Mouse (Mus musculus): ENCODE measurements around the gene Mymk. TPM values are rescaled to one million over a fixed set of nuclear protein-coding genes. Genes with fewer than 3 reads are reported as not detected.

Gene Mymk
- polyA plus RNA-seq, 1 experiment from 2014 or later, result 1.1 TPM

GRCm38 (mm10) chr2:27038596-27038995 lies 33.4 kb downstream of the Mymk start:
- DNase-seq (ENCODE audit: low spot score), result peak; percentile 79

GRCm38 (mm10) chr2:27037008-27037407 lies 35.0 kb downstream of the Mymk start:
- no peak for DNase-seq (ENCODE audit: low spot score)

GRCm38 (mm10) chr2:27036003-27036402 lies 36.0 kb downstream of the Mymk start:
- no peak for DNase-seq (ENCODE audit: low spot score)

- DNase-seq (ENCODE audit: low spot score), result no peak
These were observed 39.6 kb downstream of the Mymk start for GRCm38 (mm10) chr2:27032361-27032760.

- no peak for DNase-seq (ENCODE audit: low spot score)
These were observed 43.5 kb downstream of the Mymk start for GRCm38 (mm10) chr2:27028437-27029015.

- DNase-seq (ENCODE audit: low spot score), result peak; percentile 87
These were observed 44.2 kb downstream of the Mymk start, which contains the start of gene Slc2a6 for GRCm38 (mm10) chr2:27027618-27028436. Slc2a6 (minus strand) TSS chr2:27027998.

- no peak for DNase-seq (ENCODE audit: low spot score)
These were observed 44.9 kb downstream of the Mymk start for GRCm38 (mm10) chr2:27026857-27027617.

GRCm38 (mm10) chr2:27026332-27026731 lies 45.6 kb downstream of the Mymk start:
- no peak for DNase-seq (ENCODE audit: low spot score)

GRCm38 (mm10) chr2:27025545-27025944 lies 46.4 kb downstream of the Mymk start:
- DNase-seq (ENCODE audit: low spot score), result no peak

- no peak for DNase-seq (ENCODE audit: low spot score)
These were observed 47.8 kb downstream of the Mymk start for GRCm38 (mm10) chr2:27024136-27024535.

- DNase-seq (ENCODE audit: low spot score), result no peak
These were observed 49.4 kb downstream of the Mymk start for GRCm38 (mm10) chr2:27022612-27023011.

GRCm38 (mm10) chr2:27021103-27021502 lies 50.9 kb downstream of the Mymk start:
- no peak for DNase-seq (ENCODE audit: low spot score)

- DNase-seq (ENCODE audit: low spot score), result no peak
These were observed 52.4 kb downstream of the Mymk start for GRCm38 (mm10) chr2:27019530-27019929.

- DNase-seq (ENCODE audit: low spot score), result peak; percentile 66
These were observed 54.2 kb downstream of the Mymk start for GRCm38 (mm10) chr2:27017802-27018201.

Other genes with a start within 250 kb of the Mymk start
- not detected in 2 replicates for gene Abo, start 207.2 kb downstream of the Mymk start, polyA plus RNA-seq (2015; fragmentation: Nextera tagmentation; extraction: Ambion mirVana)
- gene Surf6, start 169.3 kb downstream of the Mymk start, polyA plus RNA-seq (2015; fragmentation: Nextera tagmentation; extraction: Ambion mirVana), result 31.4 and 31.6 TPM in 2 replicates
- gene Med22, start 161.5 kb downstream of the Mymk start, polyA plus RNA-seq (2015; fragmentation: Nextera tagmentation; extraction: Ambion mirVana), result 28.5 and 30.7 TPM in 2 replicates
- gene Rpl7a, start 161.4 kb downstream of the Mymk start, polyA plus RNA-seq (2015; fragmentation: Nextera tagmentation; extraction: Ambion mirVana), result 763 and 778 TPM in 2 replicates
- 46.7 and 48.3 TPM in 2 replicates for gene Surf2, start 155.8 kb downstream of the Mymk start, polyA plus RNA-seq (2015; fragmentation: Nextera tagmentation; extraction: Ambion mirVana)
- gene Surf1, start 155.6 kb downstream of the Mymk start, polyA plus RNA-seq (2015; fragmentation: Nextera tagmentation; extraction: Ambion mirVana), result 76.9 and 78.2 TPM in 2 replicates
- gene Surf4, start 138.3 kb downstream of the Mymk start, polyA plus RNA-seq (2015; fragmentation: Nextera tagmentation; extraction: Ambion mirVana), result 168 and 172 TPM in 2 replicates
- 0.53 and 0.57 TPM in 2 replicates for gene Stkld1, start 138.1 kb downstream of the Mymk start, polyA plus RNA-seq (2015; fragmentation: Nextera tagmentation; extraction: Ambion mirVana)
- gene Rexo4, start 107.8 kb downstream of the Mymk start, polyA plus RNA-seq (2015; fragmentation: Nextera tagmentation; extraction: Ambion mirVana), result 55.9 and 56.2 TPM in 2 replicates
- 0.14 and 0.25 TPM in 2 replicates for gene Adamts13, start 98.8 kb downstream of the Mymk start, polyA plus RNA-seq (2015; fragmentation: Nextera tagmentation; extraction: Ambion mirVana)
- gene Cacfd1, start 62.3 kb downstream of the Mymk start, polyA plus RNA-seq (2015; fragmentation: Nextera tagmentation; extraction: Ambion mirVana), result 33.4 and 37.3 TPM in 2 replicates
- 2.6 and 3.1 TPM in 2 replicates for gene Slc2a6, start 44.2 kb downstream of the Mymk start, polyA plus RNA-seq (2015; fragmentation: Nextera tagmentation; extraction: Ambion mirVana)
- 2.0 and 2.1 TPM in 2 replicates for gene Adamtsl2, start 7.2 kb upstream of the Mymk start, polyA plus RNA-seq (2015; fragmentation: Nextera tagmentation; extraction: Ambion mirVana)
- gene Fam163b, start 70.3 kb upstream of the Mymk start, polyA plus RNA-seq (2015; fragmentation: Nextera tagmentation; extraction: Ambion mirVana), result 1.2 and 1.4 TPM in 2 replicates
- gene Dbh, start 93.1 kb upstream of the Mymk start, polyA plus RNA-seq (2015; fragmentation: Nextera tagmentation; extraction: Ambion mirVana), result 0.08 and 0.15 TPM in 2 replicates
- gene Sardh, start 176.2 kb upstream of the Mymk start, polyA plus RNA-seq (2015; fragmentation: Nextera tagmentation; extraction: Ambion mirVana), result 3.2 and 3.6 TPM in 2 replicates

Measured in thymus, postnatal 0 days (tissue).